Mouse (Mus musculus) CH12.LX (cell line): ENCODE measurements around the gene Slco1a6. TPM values are rescaled to one million over a fixed set of nuclear protein-coding genes. Genes with fewer than 3 reads are reported as not detected.
"Not testable (repeated sequence)": the region's sequence is repeated elsewhere in the genome, so short reads cannot be mapped to it uniquely, and the experiment has no call there.

ENCODE experiments used
- DNase-seq: peaks from one replicate; pipeline ENCODE4 v3.0.0-alpha.2; 2013; ENCODE audit errors: extremely low read depth
- H3K27ac ChIP-seq: 2 replicates; pipeline ENCODE4 v1.5.1; 2012; ENCODE audit warnings: low read depth, mild to moderate bottlenecking, control low read depth, moderate library complexity; ENCODE audit not compliant: insufficient read depth
- H3K27me3 ChIP-seq: replicated peaks from 2 replicates; pipeline ENCODE3; 2012; ENCODE audit warnings: inconsistent platforms
- H3K36me3 ChIP-seq, 2 experiments: replicated peaks in 1 of 2; 2 replicates each; pipeline versions ENCODE3 to v1.6.1; 2012; ENCODE audit warnings: inconsistent platforms in 1 of 2, low read length in 1 of 2, mild to moderate bottlenecking in 1 of 2, mixed read lengths in 1 of 2, moderate library complexity in 1 of 2; ENCODE audit not compliant: control insufficient read depth in 1 of 2, insufficient read depth in 1 of 2
- H3K4me1 ChIP-seq, 2 experiments: 2 replicates each; pipeline ENCODE4 v1.6.1; 2012; ENCODE audit warnings: inconsistent platforms in 1 of 2, moderate library complexity in 1 of 2; ENCODE audit not compliant: insufficient read depth in 2 of 2, control insufficient read depth in 1 of 2
- H3K4me2 ChIP-seq: 2 replicates; pipeline ENCODE4 v1.6.1; 2012; ENCODE audit warnings: low read depth, mild to moderate bottlenecking, control low read depth; ENCODE audit not compliant: poor library complexity, insufficient read depth, severe bottlenecking
- H3K4me3 ChIP-seq, 3 experiments: fragments of 150-350 bp in 1 of 3; sonication (generic) in 1 of 3; replicated peaks in 1 of 3; 2 replicates each; pipeline versions ENCODE3 to v1.5.1; 2011 to 2012; ENCODE audit warnings: low read depth in 2 of 3, low read length in 2 of 3, mild to moderate bottlenecking in 2 of 3, moderate library complexity in 2 of 3, control low read depth in 1 of 3, improper control_type of control experiment in 1 of 3, inconsistent platforms in 1 of 3, mixed read lengths in 1 of 3; ENCODE audit not compliant: poor library complexity in 1 of 3
- H3K79me2 ChIP-seq: replicated peaks from 2 replicates; pipeline ENCODE4 v1.6.1; 2012; ENCODE audit warnings: mild to moderate bottlenecking, moderate library complexity; ENCODE audit not compliant: control insufficient read depth, poor library complexity, insufficient read depth, severe bottlenecking; ENCODE audit errors: extremely low read depth
- H3K9ac ChIP-seq: 2 replicates; pipeline ENCODE4 v1.6.1; 2012; ENCODE audit warnings: low read depth, mild to moderate bottlenecking, control low read depth, moderate library complexity; ENCODE audit not compliant: insufficient read depth
- H3K9me3 ChIP-seq: replicated peaks from 2 replicates; pipeline ENCODE3; 2012; ENCODE audit warnings: low read length, inconsistent platforms, mixed read lengths
- BHLHE40 ChIP-seq: IDR thresholded peaks from 2 replicates; pipeline ENCODE4 v1.6.1; 2011; ENCODE audit warnings: mild to moderate bottlenecking, low read depth, low read length, improper control_type of control experiment
- CHD1 ChIP-seq: IDR thresholded peaks from 2 replicates; pipeline ENCODE4 v1.6.1; 2012; ENCODE audit warnings: low read depth, low read length, improper control_type of control experiment, inconsistent platforms
- CHD2 ChIP-seq: IDR thresholded peaks from 2 replicates; pipeline ENCODE4 v1.6.1; 2011; ENCODE audit warnings: low read length, improper control_type of control experiment
- ELF1 ChIP-seq: IDR thresholded peaks from 2 replicates; pipeline ENCODE4 v1.6.1; 2014; ENCODE audit warnings: low read depth, mild to moderate bottlenecking, inconsistent platforms, low read length, improper control_type of control experiment
- EP300 ChIP-seq: IDR thresholded peaks from 2 replicates; pipeline ENCODE4 v1.6.1; 2011; ENCODE audit warnings: low read length, improper control_type of control experiment
- ETS1 ChIP-seq: conservative IDR thresholded peaks from 2 replicates; pipeline ENCODE4 v1.6.1; 2012; ENCODE audit warnings: low read depth, mild to moderate bottlenecking, inconsistent platforms, low read length, improper control_type of control experiment, moderate library complexity
- IRF4 ChIP-seq: IDR thresholded peaks from 2 replicates; pipeline ENCODE4 v1.6.1; 2014; ENCODE audit warnings: low read depth, mild to moderate bottlenecking, inconsistent platforms, low read length, improper control_type of control experiment
- JUN ChIP-seq: IDR thresholded peaks from 2 replicates; pipeline ENCODE4 v1.6.1; 2011; ENCODE audit warnings: low read depth, mild to moderate bottlenecking, low read length, improper control_type of control experiment, moderate library complexity; ENCODE audit not compliant: insufficient read depth
- JUND ChIP-seq: conservative IDR thresholded peaks from 2 replicates; pipeline ENCODE4 v1.6.1; 2011; ENCODE audit warnings: low read depth, low read length, improper control_type of control experiment
- KAT2A ChIP-seq: IDR thresholded peaks from 2 replicates; pipeline ENCODE4 v1.6.1; 2012; ENCODE audit warnings: low read length, improper control_type of control experiment, inconsistent platforms; ENCODE audit not compliant: insufficient replicate concordance
- MAFK ChIP-seq: IDR thresholded peaks from 2 replicates; pipeline ENCODE4 v1.6.1; 2011; ENCODE audit warnings: low read length, improper control_type of control experiment; ENCODE audit not compliant: insufficient replicate concordance
- MYC ChIP-seq: IDR thresholded peaks from 2 replicates; pipeline ENCODE4 v1.6.1; 2011; ENCODE audit warnings: low read depth, mild to moderate bottlenecking, improper control_type of control experiment, low read length
- NELFE ChIP-seq: IDR thresholded peaks from 2 replicates; pipeline ENCODE4 v1.6.1; 2011; ENCODE audit warnings: low read depth, low read length, improper control_type of control experiment
- NRF1 ChIP-seq: IDR thresholded peaks from 2 replicates; pipeline ENCODE4 v1.6.1; 2014; ENCODE audit warnings: low read depth, mild to moderate bottlenecking, inconsistent platforms, low read length, improper control_type of control experiment, moderate library complexity
- PAX5 ChIP-seq: IDR thresholded peaks from 2 replicates; pipeline ENCODE4 v1.6.1; 2012; ENCODE audit warnings: low read length, inconsistent platforms, mixed read lengths
- POLR2A ChIP-seq: IDR thresholded peaks from 2 replicates; pipeline ENCODE4 v1.6.1; 2011; ENCODE audit warnings: low read depth, mild to moderate bottlenecking, improper control_type of control experiment, low read length
- SIN3A ChIP-seq: IDR thresholded peaks from 2 replicates; pipeline ENCODE4 v1.6.1; 2012; ENCODE audit warnings: low read length, improper control_type of control experiment, inconsistent platforms
- SMC3 ChIP-seq: IDR thresholded peaks from 2 replicates; pipeline ENCODE4 v1.6.1; 2011; ENCODE audit warnings: low read depth, low read length, improper control_type of control experiment
- TBP ChIP-seq: conservative IDR thresholded peaks from 2 replicates; pipeline ENCODE4 v1.6.1; 2011; ENCODE audit warnings: low read depth, low read length, improper control_type of control experiment
- TCF12 ChIP-seq: IDR thresholded peaks from 2 replicates; pipeline ENCODE4 v1.6.1; 2014; ENCODE audit warnings: low read depth, mild to moderate bottlenecking, inconsistent platforms, low read length, improper control_type of control experiment
- USF1 ChIP-seq: IDR thresholded peaks from 2 replicates; pipeline ENCODE4 v1.6.1; 2014; ENCODE audit warnings: low read depth, mild to moderate bottlenecking, inconsistent platforms, low read length, improper control_type of control experiment
- USF2 ChIP-seq: conservative IDR thresholded peaks from 2 replicates; pipeline ENCODE4 v1.6.1; 2011; ENCODE audit warnings: low read depth, low read length, improper control_type of control experiment
- ZKSCAN1 ChIP-seq: IDR thresholded peaks from 2 replicates; pipeline ENCODE4 v1.6.1; 2012; ENCODE audit warnings: low read depth, inconsistent platforms, low read length, improper control_type of control experiment, borderline replicate concordance
- ZNF384 ChIP-seq: IDR thresholded peaks from 2 replicates; pipeline ENCODE4 v1.6.1; 2012; ENCODE audit warnings: low read depth, low read length, improper control_type of control experiment, inconsistent platforms
- dilution Hi-C: fragments of 300-500 bp; cut with MboI; formaldehyde crosslinking; loops from 2 replicates; pipeline ENCODE4 v1.14.3; 2020; ENCODE audit warnings: low sequenced_read_pairs; ENCODE audit not compliant: extremely low pct_unique_long_range_greater_than_20kb, extremely low pct_ligation_motif_present
- in situ Hi-C: fragments of 300-500 bp; cut with MboI; formaldehyde crosslinking; loops from 3 replicates; pipeline ENCODE4 v1.14.3; 2019; ENCODE audit warnings: low sequenced_read_pairs, low pct_ligation_motif_present, low pct_unique_long_range_greater_than_20kb, mixed read lengths
- polyA plus RNA-seq: library from polyadenylated mRNA; unstranded; fragments of >175 nt; gene quantifications from 2 replicates; pipeline ENCODE4 v1.2.1, GENCODE M21; 2012; ENCODE audit warnings: low read depth; ENCODE audit not compliant: insufficient read length
- total RNA-seq, 2 experiments: library from RNA; depleted of rRNA; stranded (reverse); fragments of 300-350 nt in 1 of 2; fragments of >200 nt in 1 of 2; gene quantifications; 2 replicates each; pipeline ENCODE4 v1.2.3; 2012 to 2014

The Slco1a6 gene
- total and polyA plus RNA-seq, 3 experiments, result 1.4 TPM; not detected in 2

DNA sequence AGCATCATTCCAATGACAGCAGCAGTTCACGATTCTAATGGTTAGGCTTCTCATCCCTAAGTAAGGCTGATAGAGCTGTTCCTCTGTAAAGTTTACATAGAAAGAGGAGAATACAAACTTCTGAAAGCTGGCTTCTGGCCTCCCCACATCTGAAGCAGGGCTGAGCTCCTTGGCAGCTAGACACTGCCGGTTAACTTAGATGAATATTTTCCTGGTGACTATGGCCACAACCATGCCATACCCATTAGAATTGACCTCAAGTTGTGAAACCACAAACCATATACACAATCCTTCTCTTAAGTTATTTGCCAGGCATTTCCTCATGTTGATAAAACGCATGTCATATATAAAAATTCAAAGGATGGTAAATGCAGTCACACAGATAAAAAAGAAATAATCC, 117.2 kb downstream of the Slco1a6 start:
- Histone ChIP-seq H3K27me3 (no peaks in the 10 kb centered on the region), H3K4me1 (no peaks in the 10 kb centered on the region), H3K27ac (no peak overlapping the region), H3K79me2 (no peaks in the 10 kb centered on the region), H3K4me2 (no peak overlapping the region), H3K9ac (no peak overlapping the region), H3K4me3 (no peak overlapping the region), H3K36me3 (no peaks in the 10 kb centered on the region), H3K9me3 (peaks cover 11% of the 10 kb centered on the region)
- dilution Hi-C loops (no loop called here), in situ Hi-C loops (no loop called here)
- DNase-seq, result no peak
- no peak for TF ChIP-seq IRF4
- TF ChIP-seq ETS1, result no peak
- no peak for TF ChIP-seq NELFE
- no peak for TF ChIP-seq USF2
- no peak for TF ChIP-seq MAFK
- TF ChIP-seq ZNF384, result no peak

DNA sequence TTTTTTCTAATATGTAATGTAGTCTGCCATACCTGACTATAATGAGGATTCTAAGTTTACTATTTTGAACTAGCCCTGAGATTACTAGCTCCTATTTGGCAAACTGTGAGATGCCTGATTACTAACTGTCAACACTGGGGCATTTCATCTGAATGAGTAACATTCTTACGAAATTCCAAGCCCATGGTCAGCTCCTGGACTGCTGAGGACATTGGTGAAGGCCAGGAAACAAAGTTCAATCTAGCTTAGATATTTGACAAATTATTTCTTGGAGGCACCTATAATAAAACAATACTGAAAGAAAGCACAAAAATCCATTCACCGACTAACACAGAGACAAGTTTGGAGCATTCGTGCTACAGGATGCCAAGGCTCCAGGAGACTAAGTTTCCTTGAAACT, 150.0 kb downstream of the Slco1a6 start:
- in situ Hi-C loops, H3K4me1 ChIP-seq, H3K4me3 ChIP-seq, H3K9ac ChIP-seq, H3K4me2 ChIP-seq, H3K36me3 ChIP-seq, H3K79me2 ChIP-seq, dilution Hi-C loops, H3K27me3 ChIP-seq, H3K27ac ChIP-seq, DNase-seq, H3K9me3 ChIP-seq: not testable (repeated sequence)

- Histone ChIP-seq H3K79me2 (no peaks in the 10 kb centered on the region), H3K4me2 (no peak overlapping the region), H3K36me3 (no peaks in the 10 kb centered on the region), H3K4me1 (no peaks in the 10 kb centered on the region), H3K9ac (no peak overlapping the region), H3K4me3 (no peak overlapping the region), H3K27me3 (no peaks in the 10 kb centered on the region), H3K27ac (no peak overlapping the region), H3K9me3 (peaks cover 24% of the 10 kb centered on the region)
- no peak for DNase-seq
- dilution Hi-C loops, result no loop called here
- in situ Hi-C loops, result no loop called here
- TF ChIP-seq ZKSCAN1 (no peak), TBP (no peak), POLR2A (no peak), KAT2A (no peak), ELF1 (no peak), JUN (no peak), CHD1 (no peak), NELFE (no peak), USF1 (no peak), MYC (no peak), NRF1 (no peak), JUND (no peak), BHLHE40 (no peak), ZNF384 (no peak), CHD2 (no peak), TCF12 (no peak), PAX5 (no peak), SIN3A (no peak), EP300 (no peak), SMC3 (no peak)
These were observed 160.6 kb downstream of the Slco1a6 start for GRCm38 (mm10) chr6:142047689-142048088.
